Mouse (Mus musculus) T-helper 17 cell (primary cell): ENCODE results near the gene Tgif1.

Source experiments
- in situ Hi-C, 2 experiments: fragments of 300-600 bp; cut with MboI, MseI; formaldehyde crosslinking; loops; 1 replicate in 1 of 2; 2 replicates in 1 of 2; pipeline ENCODE4 v1.15.1; 2025; ENCODE audit warnings: high pct_unique_total_duplicates in 2 of 2

Tgif1 gene

GRCm38 (mm10) chr17:70846111-70846644 lies 7.2 kb downstream of the Tgif1 start:
- in situ Hi-C loops = loop anchor here in 1 of 2 experiments (5.0 to 25.0 kb wide), 2 partner anchors 126 to 1991 kb away; partner anchors contain the start of gene Ypel5

- in situ Hi-C loops = loop anchor here in 1 of 2 experiments (5.0 to 25.0 kb wide), 2 partner anchors 127 to 1992 kb away; partner anchors contain the start of gene Ypel5
Measured at GRCm38 (mm10) chr17:70845543-70845942, 7.8 kb downstream of the Tgif1 start.

- in situ Hi-C loops = loop anchor here (5.0 to 25.0 kb wide), 3 partner anchors 127 to 1992 kb away; partner anchors contain the start of gene Ypel5 (in 1 of the 2)
Measured at GRCm38 (mm10) chr17:70844971-70845370, 8.4 kb downstream of the Tgif1 start.

GRCm38 (mm10) chr17:70843252-70843651 lies 10.1 kb downstream of the Tgif1 start:
- in situ Hi-C loops = loop anchor here (5.0 to 25.0 kb wide), 2 partner anchors 139 to 1994 kb away; partner anchors contain the start of gene Ypel5 (in 1 of the 2)

- in situ Hi-C loops = loop anchor here in 1 of 2 experiments (25.0 kb wide), 1 partner anchor 1999 kb away; the partner anchor contains the start of gene Ypel5
Measured at GRCm38 (mm10) chr17:70838533-70838932, 14.8 kb downstream of the Tgif1 start.

- in situ Hi-C loops = loop anchor here in 1 of 2 experiments (25.0 kb wide), 1 partner anchor 1999 kb away; the partner anchor contains the start of gene Ypel5
Measured at GRCm38 (mm10) chr17:70838031-70838430, 15.3 kb downstream of the Tgif1 start.

GRCm38 (mm10) chr17:70837474-70837873 lies 15.9 kb downstream of the Tgif1 start:
- in situ Hi-C loops = loop anchor here in 1 of 2 experiments (25.0 kb wide), 1 partner anchor 2000 kb away; the partner anchor contains the start of gene Ypel5

- in situ Hi-C loops = loop anchor here in 1 of 2 experiments (25.0 kb wide), 1 partner anchor 2000 kb away; the partner anchor contains the start of gene Ypel5
Measured at GRCm38 (mm10) chr17:70836820-70837219, 16.5 kb downstream of the Tgif1 start.

- in situ Hi-C loops = loop anchor here in 1 of 2 experiments (25.0 kb wide), 1 partner anchor 2002 kb away; the partner anchor contains the start of gene Ypel5
Measured at GRCm38 (mm10) chr17:70835071-70835790, 18.1 kb downstream of the Tgif1 start.

- in situ Hi-C loops = loop anchor here in 1 of 2 experiments (25.0 kb wide), 1 partner anchor 2003 kb away; the partner anchor contains the start of gene Ypel5
Measured at GRCm38 (mm10) chr17:70834430-70834965, 18.8 kb downstream of the Tgif1 start.

GRCm38 (mm10) chr17:70832544-70832943 lies 20.8 kb downstream of the Tgif1 start:
- in situ Hi-C loops = loop anchor here in 1 of 2 experiments (25.0 kb wide), 1 partner anchor 2005 kb away; the partner anchor contains the start of gene Ypel5

GRCm38 (mm10) chr17:70831591-70831990 lies 21.8 kb downstream of the Tgif1 start:
- in situ Hi-C loops = loop anchor here in 1 of 2 experiments (25.0 kb wide), 1 partner anchor 2006 kb away; the partner anchor contains the start of gene Ypel5

- in situ Hi-C loops = loop anchor here in 1 of 2 experiments (25.0 kb wide), 1 partner anchor 2007 kb away; the partner anchor contains the start of gene Ypel5
Measured at GRCm38 (mm10) chr17:70829943-70830715, 23.2 kb downstream of the Tgif1 start.

- in situ Hi-C loops = loop anchor here in 1 of 2 experiments (25.0 kb wide), 1 partner anchor 2008 kb away; the partner anchor contains the start of gene Ypel5
Measured at GRCm38 (mm10) chr17:70829217-70829616, 24.1 kb downstream of the Tgif1 start.

- in situ Hi-C loops = loop anchor here in 1 of 2 experiments (25.0 kb wide), 1 partner anchor 2009 kb away; the partner anchor contains the start of gene Ypel5
Measured at GRCm38 (mm10) chr17:70828569-70828968, 24.8 kb downstream of the Tgif1 start.

- in situ Hi-C loops = loop anchor here in 1 of 2 experiments (25.0 kb wide), 1 partner anchor 2009 kb away; the partner anchor contains the start of gene Ypel5
Measured at GRCm38 (mm10) chr17:70828180-70828528, 25.2 kb downstream of the Tgif1 start.

- in situ Hi-C loops = loop anchor here in 1 of 2 experiments (25.0 kb wide), 1 partner anchor 2010 kb away; the partner anchor contains the start of gene Ypel5
Measured at GRCm38 (mm10) chr17:70827463-70828179, 25.7 kb downstream of the Tgif1 start.

GRCm38 (mm10) chr17:70826227-70826626 lies 27.1 kb downstream of the Tgif1 start:
- in situ Hi-C loops = loop anchor here in 1 of 2 experiments (25.0 kb wide), 1 partner anchor 2011 kb away; the partner anchor contains the start of gene Ypel5

GRCm38 (mm10) chr17:70823083-70823482 lies 30.3 kb downstream of the Tgif1 start:
- in situ Hi-C loops = no loop called here
